Mouse (Mus musculus): ENCODE measurements at regions not wholly inside any gene's neighbourhood (a gene's known extent, or its start where the extent isn't known, plus 50 kb on each side); places are given as distances from the start of the nearest gene placed in this dataset.

- TF ChIP-seq TCF12 (IDR thresholded peaks at IDR 0.05; ENCODE audit: insufficient read depth, poor library complexity, severe bottlenecking) (no peak), POLR2AphosphoS2 (IDR thresholded peaks at IDR 0.05; ENCODE audit: insufficient read length, low read depth) (no peak), USF1 (IDR thresholded peaks at IDR 0.05; ENCODE audit: low read depth) (no peak), POLR2A (IDR thresholded peaks at IDR 0.05; ENCODE audit: insufficient read length, low read depth) (no peak)
These were observed 984.9 kb upstream of the Gm12353 start for GRCm38 (mm10) chr4:18620361-18620760.
